Mouse (Mus musculus) cerebellum, adult 9-11 months (tissue): ENCODE data around the gene Spag5.
A peak's percentile ranks its signal among the peaks of the same experiment; 100 is the strongest.
"Not testable (repeated sequence)": the region's sequence is repeated elsewhere in the genome, so short reads cannot be mapped to it uniquely, and the experiment has no call there.

Experiments used
- DNase-seq: peaks from one replicate; pipeline ENCODE4 v3.0.0; 2022

The Spag5 gene

GRCm38 (mm10) chr11:78301357-78302084 is at the start of gene Spag5:
Gene Spag5, plus strand, starts transcription at chr11:78301529.
- peak; percentile 86 for DNase-seq

- DNase-seq = no peak
Observed at GRCm38 (mm10) chr11:78256618-78257017, 44.7 kb upstream of the Spag5 start.

GRCm38 (mm10) chr11:78260489-78261258 is 40.7 kb upstream of the Spag5 start:
- DNase-seq = no peak

GRCm38 (mm10) chr11:78261380-78262352 is 39.7 kb upstream of the Spag5 start, which contains the start of gene 2610507B11Rik:
Gene 2610507B11Rik, plus strand, starts transcription at chr11:78261752.
- DNase-seq = peak; percentile 94

DNA sequence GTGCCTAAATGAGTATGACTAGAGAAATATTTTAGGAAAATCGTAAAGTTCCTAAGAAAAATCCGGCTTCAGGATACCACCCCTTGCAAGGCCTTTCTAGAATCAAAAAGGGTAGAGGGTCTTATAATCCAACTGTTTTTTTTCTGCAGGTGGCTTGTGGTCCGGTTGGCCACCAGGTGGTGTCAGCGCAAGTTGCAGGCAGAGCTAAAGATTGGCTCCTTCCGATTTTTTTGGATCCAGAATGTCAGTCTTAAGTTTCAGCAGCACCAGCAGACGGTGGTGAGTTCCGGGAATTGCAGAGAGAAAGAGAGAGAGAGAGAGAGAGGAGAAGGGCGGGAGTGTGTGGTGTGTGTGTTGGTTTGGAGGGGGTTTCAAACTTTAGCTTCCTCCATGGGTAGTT is 38.8 kb upstream of the Spag5 start:
- peak; percentile 52 for DNase-seq

- no peak for DNase-seq
Observed at GRCm38 (mm10) chr11:78265571-78265970, 35.8 kb upstream of the Spag5 start.

DNA sequence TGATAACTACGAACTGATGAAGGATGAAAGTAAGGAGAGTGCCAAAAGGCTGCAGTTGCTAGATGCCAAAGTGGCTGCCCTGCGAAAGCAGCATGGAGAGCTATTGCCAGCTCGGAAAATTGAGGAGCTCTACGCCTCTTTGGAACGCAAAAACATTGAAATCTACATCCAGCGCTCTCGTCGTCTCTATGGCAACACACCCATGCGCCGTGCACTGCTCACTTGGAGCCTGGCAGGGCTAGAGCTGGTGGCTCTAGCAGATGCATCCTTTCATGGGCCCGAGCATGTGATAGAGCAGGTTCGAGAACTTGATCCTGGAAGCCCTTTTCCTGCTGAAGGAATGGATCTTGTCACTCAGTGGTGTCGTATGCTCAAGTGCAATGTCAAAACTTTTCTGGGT is 29.3 kb upstream of the Spag5 start:
- DNase-seq = no peak

DNA sequence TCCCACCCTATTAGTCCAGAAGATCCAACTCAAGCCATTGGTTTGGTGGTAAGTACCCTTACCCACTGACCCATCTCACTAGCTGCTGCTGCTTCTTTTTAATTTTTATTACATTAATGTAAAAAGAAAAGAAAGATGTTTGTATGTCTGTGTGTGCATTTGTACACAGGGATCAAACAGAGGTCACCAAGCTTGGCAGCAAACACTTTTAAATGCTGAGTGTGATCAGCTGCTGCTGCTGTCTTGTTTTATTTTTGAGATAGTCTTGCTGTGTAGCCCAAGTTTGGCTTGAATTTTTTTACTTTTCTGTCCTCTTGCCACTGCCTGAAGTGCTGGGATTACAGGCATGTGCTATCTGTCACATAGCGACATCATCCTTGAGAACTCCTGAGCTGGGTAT is 25.7 kb upstream of the Spag5 start:
- no peak for DNase-seq

DNA sequence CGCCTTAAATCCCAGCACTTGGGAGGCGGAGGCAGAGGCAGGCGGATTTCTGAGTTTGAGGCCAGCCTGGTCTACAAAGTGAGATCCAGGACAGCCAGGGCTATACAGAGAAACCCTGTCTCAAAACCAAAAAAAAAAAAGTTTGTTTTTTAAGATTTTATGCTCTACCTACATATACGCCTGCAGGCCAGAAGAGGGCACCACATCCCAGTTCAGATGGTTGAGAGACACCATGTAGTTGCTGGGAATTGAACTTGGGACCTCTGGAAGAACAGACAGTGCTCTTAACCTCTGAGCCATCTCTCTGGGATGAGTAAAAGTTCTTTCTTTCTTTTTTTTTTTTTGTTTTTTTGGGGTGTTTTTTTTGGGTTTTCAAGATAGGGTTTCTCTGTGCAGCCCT is 25.2 kb upstream of the Spag5 start:
- not testable (repeated sequence) for DNase-seq

- DNase-seq = no peak
Observed at GRCm38 (mm10) chr11:78278853-78279252, 22.5 kb upstream of the Spag5 start.

- DNase-seq = no peak
Observed at GRCm38 (mm10) chr11:78279586-78279985, 21.7 kb upstream of the Spag5 start.

DNA sequence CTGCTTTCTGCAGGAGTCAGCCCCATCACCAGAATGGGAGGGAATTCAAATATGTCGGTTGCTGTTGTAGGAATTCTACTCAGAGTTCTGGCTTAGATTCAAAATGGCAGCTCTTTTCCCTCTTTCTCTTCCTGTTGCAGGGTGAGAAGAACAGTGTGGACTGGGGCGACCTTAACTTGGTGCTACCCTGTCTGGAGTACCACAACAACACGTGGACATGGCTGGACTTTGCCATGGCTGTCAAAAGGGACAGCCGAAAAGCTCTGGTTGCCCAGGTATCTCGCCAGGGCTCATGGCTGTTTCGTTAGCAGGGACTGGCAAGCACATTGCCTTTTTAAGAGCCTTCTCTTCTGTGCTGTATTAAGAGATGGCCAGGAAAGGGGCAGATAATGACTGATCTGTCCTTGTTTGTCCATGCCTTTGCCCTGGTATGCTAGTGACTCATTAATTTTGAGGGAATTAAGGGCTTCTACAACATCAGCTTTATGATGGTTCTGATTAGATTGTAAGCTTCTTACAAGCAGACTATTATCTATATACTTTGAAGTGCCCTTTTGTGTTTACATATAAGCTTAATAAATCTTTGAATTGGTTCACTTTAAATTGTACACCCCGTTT is 12.1 kb upstream of the Spag5 start:
- no peak for DNase-seq

GRCm38 (mm10) chr11:78290654-78291053 is 10.7 kb upstream of the Spag5 start, which contains the start of gene BC030499:
Gene BC030499, plus strand, starts transcription at chr11:78290841.
- no peak for DNase-seq

- DNase-seq = no peak
Observed at GRCm38 (mm10) chr11:78294585-78294984, 6.7 kb upstream of the Spag5 start.

- no peak for DNase-seq
Observed at GRCm38 (mm10) chr11:78300917-78301316, 412 bp upstream of the Spag5 start.

GRCm38 (mm10) chr11:78305272-78305671 is 3.9 kb downstream of the Spag5 start:
- DNase-seq = no peak

DNA sequence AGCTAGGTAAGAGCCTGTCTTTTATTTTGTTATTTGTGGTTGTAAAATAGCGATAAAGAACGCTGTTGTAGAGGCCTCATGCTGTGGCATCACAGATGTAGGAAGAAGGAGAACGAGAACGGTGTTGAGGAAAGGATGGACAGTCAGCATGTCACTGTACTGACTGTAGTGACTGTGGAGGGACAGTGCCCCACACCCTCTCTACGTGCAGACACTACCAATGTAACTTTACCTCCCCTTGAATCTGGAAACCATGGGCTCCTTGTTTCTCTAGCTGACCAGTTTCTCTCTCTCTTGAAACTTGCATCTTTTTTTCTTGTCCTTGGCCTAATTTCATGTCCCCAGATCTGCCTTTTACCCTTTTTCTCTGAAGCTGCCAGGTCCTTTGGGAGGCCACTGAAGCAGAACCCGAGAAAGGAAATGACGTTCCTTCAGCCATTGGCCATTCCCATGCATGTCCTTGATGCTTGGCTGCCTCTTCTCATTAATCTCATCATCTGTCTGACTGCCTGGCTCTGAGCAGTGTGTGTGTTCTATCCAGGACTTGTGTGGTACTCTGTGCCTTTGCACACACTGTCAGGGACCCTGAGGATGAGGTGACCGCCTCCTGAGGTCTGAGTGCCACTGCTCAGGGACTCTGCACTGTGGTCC is 9.7 kb downstream of the Spag5 start:
- DNase-seq = no peak

GRCm38 (mm10) chr11:78313662-78314061 is 12.3 kb downstream of the Spag5 start:
- no peak for DNase-seq

DNA sequence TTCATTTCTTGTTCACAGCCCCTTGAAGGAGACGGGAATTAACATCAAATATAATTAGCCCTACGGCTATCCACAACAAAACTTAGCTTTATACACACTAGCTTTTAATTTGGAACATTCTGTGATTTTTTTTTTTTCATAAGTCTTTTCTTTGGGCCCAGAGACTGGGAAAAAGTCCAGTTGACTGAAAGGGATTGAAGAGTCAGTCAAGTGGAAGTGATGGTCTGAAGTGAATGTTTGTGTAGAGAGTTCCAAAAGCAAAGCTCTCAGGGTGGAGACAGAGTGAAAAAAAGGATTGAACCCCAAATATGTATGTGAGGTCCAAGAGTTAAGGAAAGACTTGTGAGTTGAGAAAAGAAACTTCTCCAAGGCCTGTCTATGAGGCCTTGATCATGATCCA is 17.1 kb downstream of the Spag5 start:
- no peak for DNase-seq

DNA sequence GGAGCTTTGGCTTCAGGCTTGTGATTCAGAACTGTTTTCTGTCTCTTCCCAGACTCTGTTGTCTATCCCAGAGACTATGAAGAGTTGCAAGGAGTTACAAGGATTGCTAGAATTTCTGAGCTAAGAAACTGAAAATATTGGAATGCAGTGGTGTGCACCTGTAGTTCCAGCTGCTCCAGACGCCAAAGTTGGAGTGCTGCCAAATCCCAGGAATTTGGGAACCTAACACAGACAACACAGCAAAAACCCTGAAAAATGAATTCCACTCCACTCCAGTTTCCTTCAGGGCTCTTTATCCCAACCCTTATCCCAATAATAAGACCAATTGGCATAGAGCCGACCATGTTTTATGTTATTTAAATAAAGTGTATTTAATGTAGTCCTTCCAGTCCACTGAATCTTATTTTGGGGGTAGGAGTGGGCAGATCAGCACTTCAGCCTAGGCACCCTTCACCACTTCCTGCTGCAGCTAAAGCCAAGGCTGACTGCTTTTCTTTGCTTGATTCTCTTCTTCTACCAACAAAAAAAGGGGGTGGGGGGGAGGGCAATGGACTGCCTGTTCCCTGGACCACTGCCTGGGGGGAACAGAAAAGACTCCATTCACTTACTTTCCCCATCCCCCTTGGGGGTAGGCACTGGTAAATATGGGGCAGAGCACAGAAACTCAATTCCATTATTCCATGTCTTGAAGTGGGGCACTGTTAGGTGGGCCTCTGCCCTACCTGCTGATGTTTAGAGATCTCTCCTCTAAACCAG is 20.9 kb downstream of the Spag5 start:
- no peak for DNase-seq

DNA sequence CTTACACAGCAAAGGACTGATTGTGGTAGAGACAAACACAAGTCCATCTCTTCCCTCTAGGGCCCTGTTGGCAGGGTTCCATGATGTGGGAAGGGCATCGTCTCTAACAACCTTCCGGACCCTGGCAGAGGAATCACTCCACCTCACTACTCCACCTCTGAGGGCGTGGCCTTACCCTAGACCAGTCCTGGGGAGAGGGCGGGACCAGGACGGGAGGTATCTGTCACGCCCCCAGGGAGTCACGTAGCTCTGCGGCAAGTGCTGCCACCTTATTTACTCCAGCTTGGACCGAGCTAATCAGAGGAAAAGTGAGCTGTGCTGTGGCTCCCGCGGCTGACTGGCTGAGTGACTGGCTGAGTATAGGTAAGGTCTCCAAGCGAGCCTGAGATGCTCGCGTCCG is 21.5 kb downstream of the Spag5 start, which contains the start of gene Aldoc:
TSS of gene Aldoc (plus strand) at position 109 of the 400 bp plus-strand sequence.
- peak; percentile 96 for DNase-seq
